Mouse (Mus musculus) hematopoietic stem cell, adult 5-6 weeks (primary cell): ENCODE data around the gene Zfp324. TPM values are rescaled to one million over a fixed set of nuclear protein-coding genes. Genes with fewer than 3 reads are reported as not detected.

ENCODE experiments used
- ATAC-seq, 2 experiments: fragments of 125-278 bp in 1 of 2; replicated peaks in 1 of 2; 2 replicates each; pipeline ENCODE4 v1.8.0; 2016 to 2017; ENCODE audit warnings: inconsistent platforms in 2 of 2, mild to moderate bottlenecking in 2 of 2, moderate number of reproducible peaks in 2 of 2, low read depth in 1 of 2, moderate TSS enrichment in 1 of 2; ENCODE audit not compliant: low FRiP score in 2 of 2, poor library complexity in 2 of 2, severe bottlenecking in 2 of 2, insufficient read depth in 1 of 2, low TSS enrichment in 1 of 2
- total RNA-seq: library from RNA; stranded (forward); fragments of 172-1452, 232-1000 nt; gene quantifications from 2 replicates; pipeline ENCODE4 v1.2.3, GENCODE M21; 2017

Gene Zfp324
- total RNA-seq, 1 experiment from 2014 or later: 6.9 TPM

DNA sequence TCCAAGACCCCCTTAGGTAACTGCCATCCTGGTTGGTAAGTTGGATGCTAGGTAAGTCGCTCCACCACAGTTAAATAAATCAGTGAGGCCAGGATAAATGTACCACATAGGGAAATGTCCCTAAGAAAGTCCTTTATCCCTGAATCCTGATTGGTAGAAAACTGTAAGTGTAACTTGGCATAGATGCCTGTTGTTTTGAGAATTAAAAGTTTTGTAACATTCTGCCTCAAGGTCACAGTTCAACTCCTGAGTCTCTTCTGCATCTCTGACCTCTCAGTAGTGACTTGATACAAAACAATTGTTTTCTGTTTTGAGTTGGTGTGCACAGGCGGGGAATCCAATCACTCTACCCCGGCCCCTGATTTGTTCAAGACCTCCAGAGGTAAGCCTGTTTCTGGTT, 33.2 kb downstream of the Zfp324 start, which contains the start of gene Trim28:
Gene Trim28, plus strand, starts transcription at position 264 of the 400 bp plus-strand sequence.
- ATAC-seq: no peak

DNA sequence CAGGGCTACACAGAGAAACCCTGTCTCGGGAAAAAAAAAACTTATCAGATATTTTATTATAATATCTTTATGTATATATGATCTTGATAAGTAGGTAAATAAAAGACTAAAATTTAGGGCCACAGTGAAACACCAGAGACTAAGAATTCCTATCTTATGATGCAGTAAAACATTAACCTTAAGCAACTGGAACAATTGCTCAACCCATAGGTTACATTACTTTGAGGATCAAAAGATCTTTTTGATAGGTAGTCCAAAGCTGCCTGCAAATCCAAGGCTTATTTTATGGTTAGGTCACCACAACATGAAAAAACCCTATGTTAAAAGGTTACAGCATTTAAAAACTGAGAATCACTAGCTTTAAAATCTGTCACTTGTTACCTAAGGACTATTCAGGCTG, 35.9 kb downstream of the Zfp324 start:
- no peak for ATAC-seq

GRCm38 (mm10) chr7:13003380-13003779, 37.7 kb downstream of the Zfp324 start:
- no peak for ATAC-seq

DNA sequence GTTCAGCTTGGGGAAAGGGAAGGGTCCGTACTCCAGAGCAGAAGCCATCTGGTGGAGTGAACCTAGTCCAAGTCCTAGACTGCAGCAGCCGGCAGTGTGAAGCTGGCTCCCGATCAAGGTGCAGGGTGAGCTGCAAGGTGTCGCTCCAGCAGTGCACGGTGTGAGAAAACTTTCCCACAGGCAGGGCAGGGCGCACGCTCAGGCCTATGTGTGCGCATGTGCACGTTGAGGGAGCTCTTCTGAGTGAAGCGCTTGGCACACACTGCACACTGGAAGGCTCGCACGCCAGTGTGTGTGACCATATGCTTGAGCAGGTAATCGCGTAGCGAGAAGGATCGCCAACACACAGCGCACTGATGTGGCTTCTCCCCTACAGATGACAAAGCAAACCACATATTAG, 40.4 kb downstream of the Zfp324 start:
- no peak for ATAC-seq

GRCm38 (mm10) chr7:13006531-13006930, 40.9 kb downstream of the Zfp324 start:
- no peak for ATAC-seq

DNA sequence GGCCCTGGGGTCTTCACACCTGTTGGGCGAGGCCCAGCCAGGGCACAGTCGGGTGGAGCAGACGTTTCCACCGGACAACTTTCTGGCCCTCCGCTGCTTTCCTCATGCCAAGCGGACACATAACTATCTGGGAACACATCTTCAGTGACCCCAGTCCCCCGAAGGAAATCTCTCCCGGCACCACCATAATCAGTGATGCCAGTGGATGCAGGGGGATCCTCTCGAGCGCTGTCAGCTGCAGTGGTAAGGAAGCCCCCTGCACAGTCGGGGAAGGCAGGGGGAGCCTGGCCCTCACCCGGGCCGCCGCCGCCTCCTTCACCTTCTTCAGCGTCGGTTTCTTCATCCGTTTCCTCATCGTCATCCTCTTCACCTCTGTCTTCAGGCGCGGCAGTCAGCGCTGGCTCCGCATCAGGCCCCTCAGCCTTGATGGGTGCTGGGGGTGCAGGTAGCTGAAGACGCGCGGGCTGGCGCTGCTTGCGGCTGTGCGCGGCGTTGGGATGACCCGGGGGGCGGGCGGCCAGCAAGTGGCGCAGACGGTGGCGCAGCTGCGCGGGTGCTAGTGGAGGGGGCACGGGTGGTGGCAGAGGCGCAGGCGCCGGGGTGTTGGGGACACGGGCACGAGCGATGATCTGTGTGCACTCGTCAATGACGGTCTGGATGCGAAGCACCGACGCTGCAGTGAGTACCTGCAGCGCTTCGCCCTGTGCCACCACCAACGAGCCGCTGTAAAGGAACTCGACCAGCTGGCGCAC, 41.9 kb downstream of the Zfp324 start:
- no peak for ATAC-seq

- ATAC-seq: peak; percentile 84
These were observed 43.7 kb downstream of the Zfp324 start for GRCm38 (mm10) chr7:13009143-13010004.

DNA sequence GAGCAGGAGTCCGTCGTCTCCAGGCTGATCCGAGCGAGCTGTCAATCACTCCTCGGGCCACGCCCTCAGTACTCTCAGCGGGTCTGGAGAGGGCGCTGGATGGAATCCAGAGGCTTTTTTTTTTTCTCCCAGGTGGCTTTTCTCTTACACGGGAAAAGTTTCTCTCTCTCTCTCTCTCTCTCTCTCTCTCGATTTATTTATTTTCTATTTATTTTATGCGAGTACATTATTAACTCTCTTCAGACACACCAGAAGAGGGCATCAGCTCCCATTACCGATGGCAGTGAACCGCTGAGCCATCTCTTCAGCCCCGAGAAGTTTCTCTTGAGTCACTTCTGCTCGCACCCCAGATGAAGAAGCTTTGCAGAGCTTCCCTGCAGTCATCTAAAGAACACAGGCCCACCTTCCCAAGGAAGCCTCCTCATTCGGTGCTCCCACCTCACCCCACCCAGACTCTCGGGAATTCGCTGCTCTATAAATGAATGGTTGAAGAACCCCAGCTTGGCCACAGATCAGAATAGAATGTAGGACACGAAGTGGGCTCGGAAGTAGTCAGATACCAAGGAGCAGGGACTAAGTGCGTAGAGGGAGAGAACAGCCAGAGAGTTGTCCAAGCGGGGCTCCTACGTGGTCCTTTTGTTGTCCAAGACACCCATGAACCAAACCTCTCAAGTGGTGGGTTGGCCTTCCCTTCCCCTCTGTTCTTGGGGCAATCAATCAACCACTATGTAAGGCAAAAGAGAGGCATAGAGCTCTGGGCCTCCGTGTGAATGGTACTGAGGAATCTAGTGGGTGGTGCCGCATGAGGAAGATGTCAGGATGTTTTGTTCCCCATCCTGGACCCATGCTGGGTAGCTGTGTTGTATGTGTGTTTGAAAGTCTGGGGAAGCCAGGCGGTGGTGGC, 44.6 kb downstream of the Zfp324 start, which contains the start of gene Zbtb45:
Gene Zbtb45, minus strand, starts transcription at position 30 of the 904 bp plus-strand sequence.
- peak in 1 of 2 experiments; percentile 77; a peak in 1 of 4 replicates for ATAC-seq

DNA sequence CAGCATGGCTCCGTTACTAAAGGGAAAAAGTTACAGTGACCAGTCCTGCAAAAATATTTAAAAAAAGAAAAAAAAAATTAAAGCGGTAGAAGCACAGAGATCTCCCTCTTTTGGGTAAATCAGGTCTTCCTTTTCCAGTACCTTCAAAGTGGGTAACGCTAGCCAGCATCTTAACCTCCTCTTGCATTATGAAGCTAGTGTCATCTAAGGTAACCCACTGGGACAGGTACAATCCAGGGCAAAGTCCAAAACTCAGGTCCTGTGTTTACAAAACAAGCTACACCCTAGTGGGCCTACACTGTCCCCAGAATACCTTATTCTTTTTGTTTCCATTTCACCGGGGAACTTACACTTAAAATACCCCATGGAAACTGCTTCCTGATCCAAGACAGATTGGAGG, 48.0 kb downstream of the Zfp324 start:
- ATAC-seq: no peak

DNA sequence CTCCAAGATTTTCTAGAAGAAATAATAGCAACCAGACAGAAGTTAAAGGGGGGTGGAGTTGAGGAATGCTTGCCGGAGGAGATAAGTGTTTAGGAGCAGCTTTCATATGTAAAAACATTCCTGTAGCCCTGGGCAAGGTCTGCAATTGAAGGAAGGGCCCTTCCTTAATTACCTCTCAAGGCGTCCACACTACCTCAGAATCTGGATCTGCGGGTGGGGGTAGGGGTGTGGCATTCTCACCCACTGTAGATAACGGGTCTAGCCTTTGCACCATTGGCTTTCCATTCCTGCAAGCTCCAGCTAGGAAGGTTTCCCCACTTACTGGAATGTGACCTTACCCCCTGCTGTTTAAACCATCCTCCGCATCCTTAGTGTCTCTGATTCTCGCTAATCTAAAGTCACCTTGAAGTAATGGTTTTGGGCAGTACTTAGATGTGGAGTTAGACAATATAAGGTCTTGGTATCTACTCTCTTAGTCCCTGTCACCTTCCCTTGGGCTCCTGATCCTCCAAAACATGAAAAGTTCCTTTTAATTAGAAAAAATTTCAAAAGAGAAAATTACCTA, 48.7 kb downstream of the Zfp324 start:
- no peak for ATAC-seq

GRCm38 (mm10) chr7:13015217-13015616, 49.6 kb downstream of the Zfp324 start:
- no peak for ATAC-seq

DNA sequence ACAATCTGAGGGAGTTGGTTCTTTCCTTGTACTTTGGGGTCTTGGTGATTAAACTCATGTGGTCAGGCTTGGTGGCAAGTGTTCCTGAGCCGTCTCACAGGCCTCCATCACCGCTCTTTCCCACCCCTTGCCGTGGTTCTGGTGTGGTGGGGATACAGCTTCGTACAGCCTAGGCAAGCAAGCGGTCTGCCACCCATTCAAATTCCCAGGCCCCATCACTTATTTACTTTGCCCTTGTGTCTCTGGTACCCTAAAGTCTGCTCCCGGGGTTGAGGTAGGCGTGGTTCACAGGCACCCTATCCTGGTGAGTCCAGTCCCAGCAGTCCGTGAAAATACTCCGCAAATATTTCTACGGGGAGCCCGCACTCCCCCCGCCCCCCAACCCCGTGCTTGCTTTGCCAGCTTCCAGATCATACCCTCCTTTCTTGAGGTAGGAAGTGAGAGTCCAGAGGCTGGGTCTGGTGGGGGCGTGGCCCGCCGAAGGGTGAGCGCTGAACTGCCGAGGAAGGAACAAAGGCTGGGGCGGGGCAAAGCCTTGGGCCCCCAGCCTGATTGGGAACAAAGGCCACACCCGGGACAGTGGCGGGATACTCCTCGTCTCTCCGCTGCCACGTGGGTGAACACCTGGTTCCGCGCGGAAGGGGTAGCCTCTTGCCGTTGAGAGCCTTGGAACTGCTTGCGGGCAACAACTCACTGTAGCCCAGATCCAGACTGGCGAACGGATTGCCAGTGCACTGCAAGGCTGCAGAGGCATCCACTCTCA, 57.3 kb downstream of the Zfp324 start:
- peak; percentile 76 to 78 for ATAC-seq

Other genes starting within 250 kb of the Zfp324 start
- not detected in 2 replicates for gene Vmn2r56, start 230.8 kb upstream of the Zfp324 start, total RNA-seq
- 8.2 and 8.9 TPM in 2 replicates for gene Zscan18, start 162.2 kb upstream of the Zfp324 start, total RNA-seq
- gene Zfp329, start 147.0 kb upstream of the Zfp324 start, total RNA-seq: 11.1 and 16.3 TPM in 2 replicates
- 34.0 and 52.0 TPM in 2 replicates for gene Zfp110, start 131.1 kb upstream of the Zfp324 start, total RNA-seq
- 5.3 and 6.4 TPM in 2 replicates for gene Zfp128, start 84.7 kb upstream of the Zfp324 start, total RNA-seq
- gene Zscan22, start 68.0 kb upstream of the Zfp324 start, total RNA-seq: 4.1 and 5.8 TPM in 2 replicates
- 1,183 and 1,501 TPM in 2 replicates for gene Rps5, start 43.5 kb upstream of the Zfp324 start, total RNA-seq
- 0.50 and 1.2 TPM in 2 replicates for gene Rnf225, start 38.4 kb upstream of the Zfp324 start, total RNA-seq
- gene Zfp446, start 12.0 kb downstream of the Zfp324 start, total RNA-seq: 3.7 and 6.4 TPM in 2 replicates
- not detected in 2 replicates for gene Slc27a5, start 32.4 kb downstream of the Zfp324 start, total RNA-seq
- gene Trim28, start 33.3 kb downstream of the Zfp324 start, total RNA-seq: 478 and 595 TPM in 2 replicates
- 5.4 and 6.9 TPM in 2 replicates for gene Zbtb45, start 44.2 kb downstream of the Zfp324 start, total RNA-seq
- gene Chmp2a, start 69.0 kb downstream of the Zfp324 start, total RNA-seq: 165 and 183 TPM in 2 replicates
- 124 and 146 TPM in 2 replicates for gene Ube2m, start 72.4 kb downstream of the Zfp324 start, total RNA-seq
- gene Mzf1, start 88.9 kb downstream of the Zfp324 start, total RNA-seq: 0.81 and 1.2 TPM in 2 replicates
- gene Vmn1r85, start 129.3 kb downstream of the Zfp324 start, total RNA-seq: not detected in 2 replicates
- not detected in 2 replicates for gene Vmn1r86, start 154.1 kb downstream of the Zfp324 start, total RNA-seq
- not detected in 2 replicates for gene Vmn1r87, start 174.3 kb downstream of the Zfp324 start, total RNA-seq
- gene Vmn1r88, start 193.7 kb downstream of the Zfp324 start, total RNA-seq: not detected in 2 replicates
- not detected in 2 replicates for gene Vmn1r89, start 247.2 kb downstream of the Zfp324 start, total RNA-seq